Mouse (Mus musculus) ES-CJ7 (cell line): ENCODE data around the gene Usp47.

Experiments used
- DNase-seq: peaks from one replicate; pipeline ENCODE4 v3.0.0; 2011; ENCODE audit warnings: low read depth, low spot score

Gene Usp47

DNA sequence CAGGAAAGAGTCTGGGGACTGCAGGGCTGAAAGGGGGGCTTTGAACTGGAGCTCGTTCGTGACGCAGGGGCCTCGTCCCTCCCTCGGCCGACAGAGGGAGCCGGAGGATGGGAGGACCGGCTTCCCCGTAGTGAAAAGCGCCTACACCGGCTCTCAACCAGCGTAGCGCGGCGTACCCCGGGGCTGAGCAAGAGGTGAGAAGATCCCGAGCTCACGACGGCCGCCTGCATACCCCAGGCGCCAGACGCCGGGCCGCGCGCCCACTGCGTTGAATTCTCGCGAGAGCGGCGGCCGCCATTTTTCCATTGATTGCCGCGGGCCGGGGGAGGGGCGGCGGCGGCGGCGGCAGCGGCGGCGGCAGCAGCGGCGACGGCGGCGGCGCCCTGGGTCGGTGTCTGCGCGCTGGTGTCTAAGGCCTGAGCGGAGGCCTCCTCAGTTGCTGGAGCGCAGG lies at the start of gene Usp47:
Gene Usp47, plus strand, starts transcription at position 355 of the 451 bp plus-strand sequence.
- DNase-seq, result peak; percentile 79

DNA sequence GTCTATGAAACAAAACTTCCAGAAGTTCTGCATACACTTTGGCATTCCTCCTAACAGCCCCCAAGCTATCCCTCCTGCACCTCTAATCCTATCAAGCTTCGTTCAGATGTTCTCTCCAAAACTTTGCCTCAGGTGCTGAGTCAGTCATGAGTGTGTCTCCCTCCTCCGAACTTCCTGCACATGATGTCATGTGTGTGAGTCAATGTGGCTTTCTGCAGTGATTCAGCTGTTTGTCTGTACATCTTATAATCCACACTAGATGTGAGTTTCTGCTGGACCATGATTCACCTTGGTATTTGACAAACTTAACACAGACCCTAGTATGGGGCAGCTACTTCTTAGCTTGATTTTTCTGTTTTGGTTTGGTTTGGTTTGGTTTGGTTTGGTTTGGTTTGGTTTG lies 46.9 kb upstream of the Usp47 start:
- no peak for DNase-seq

DNA sequence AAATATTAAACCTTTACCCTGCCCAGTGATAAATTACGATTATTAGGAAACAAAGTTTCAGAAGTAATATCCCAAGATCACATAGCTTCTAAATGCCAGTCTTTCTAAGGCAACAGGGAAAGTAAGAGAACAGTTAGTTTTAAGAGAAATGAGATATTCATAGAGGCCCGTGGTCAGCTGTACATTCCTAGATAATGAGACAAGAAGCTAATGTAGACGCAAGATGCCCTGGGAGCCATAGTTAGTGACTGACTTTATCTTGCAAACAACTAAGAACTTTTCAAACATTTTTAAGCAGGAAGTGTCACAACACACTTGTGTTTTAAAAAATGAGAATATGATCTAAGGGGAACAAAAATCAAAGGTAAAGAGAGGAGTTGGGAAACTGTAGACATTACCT lies 45.4 kb upstream of the Usp47 start:
- DNase-seq, result no peak

DNA sequence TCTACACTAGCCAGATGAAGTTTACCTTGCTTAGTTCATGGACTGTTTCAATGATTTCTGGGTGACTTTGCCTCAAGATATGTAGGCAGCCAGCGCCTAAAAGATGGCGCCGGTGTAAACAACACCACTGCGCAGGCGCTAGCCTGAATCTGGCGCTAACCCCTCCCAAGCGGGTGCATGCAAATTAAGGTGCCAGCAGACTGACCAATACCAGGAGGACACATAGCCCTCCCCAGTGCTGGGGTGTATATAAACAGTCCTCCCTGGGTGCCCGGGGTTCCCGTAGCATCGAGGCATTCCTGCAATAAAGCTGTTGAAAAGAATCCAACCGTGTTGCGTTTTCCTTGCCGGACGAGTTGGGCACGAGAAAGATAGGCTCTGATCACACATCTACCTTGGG lies 41.0 kb upstream of the Usp47 start:
- no peak for DNase-seq

DNA sequence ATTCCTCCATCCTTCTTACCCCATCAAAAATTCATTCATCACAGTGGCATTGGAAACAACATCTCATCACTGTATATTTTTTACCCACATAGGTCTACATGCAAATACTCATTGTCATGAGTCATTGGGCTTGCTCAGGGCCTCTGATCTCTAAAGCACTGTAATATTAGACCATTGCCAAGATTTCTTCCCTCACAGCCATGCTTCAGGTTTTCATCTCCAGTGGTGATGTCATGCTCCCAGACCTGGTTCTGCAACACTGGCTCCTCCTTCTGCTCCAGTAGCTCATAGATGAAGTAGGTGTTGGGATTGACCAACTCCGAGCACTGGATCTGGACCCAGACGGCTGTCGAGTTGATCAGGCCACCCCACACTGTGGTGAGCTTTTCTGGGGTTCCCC lies 38.8 kb upstream of the Usp47 start:
- no peak for DNase-seq

DNA sequence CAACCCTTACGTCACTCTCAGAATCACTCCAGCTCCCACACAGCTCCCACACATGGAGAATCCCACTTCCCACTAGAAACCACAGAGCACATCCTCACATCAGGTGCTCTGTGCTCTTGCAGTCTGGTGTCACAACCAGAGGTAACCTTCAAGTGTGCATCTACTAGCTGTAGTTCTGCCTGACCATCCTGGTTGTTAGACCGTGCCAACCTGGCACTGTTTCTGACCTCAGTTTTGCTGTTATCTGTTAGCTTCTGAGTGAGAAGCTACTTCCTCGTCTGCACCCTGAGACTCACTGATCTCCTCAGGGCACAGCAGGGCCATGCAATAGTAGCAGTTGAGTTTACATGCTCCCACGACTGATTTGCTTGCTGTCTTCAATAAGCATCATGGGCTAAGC lies 38.0 kb upstream of the Usp47 start:
- no peak for DNase-seq

DNA sequence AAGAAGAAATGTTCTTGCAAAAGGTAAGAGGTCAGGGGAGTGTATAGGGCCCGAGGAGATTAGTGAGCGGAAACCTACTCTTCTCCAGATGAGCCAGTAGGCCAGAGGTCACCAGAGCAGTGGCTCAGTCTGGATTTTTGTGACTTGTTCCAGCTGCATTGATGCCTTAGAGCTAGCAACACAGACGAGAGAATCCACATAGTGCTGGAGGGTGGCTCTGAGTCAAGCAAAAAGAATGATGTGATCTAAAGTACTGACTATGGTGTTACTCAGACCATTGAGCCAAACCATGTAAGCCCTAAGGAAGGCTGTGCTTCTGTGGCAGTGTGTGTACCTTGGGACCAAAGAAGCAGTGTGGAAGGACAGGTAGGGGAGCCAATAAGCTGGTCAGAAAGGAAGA lies 36.4 kb upstream of the Usp47 start:
- no peak for DNase-seq

DNA sequence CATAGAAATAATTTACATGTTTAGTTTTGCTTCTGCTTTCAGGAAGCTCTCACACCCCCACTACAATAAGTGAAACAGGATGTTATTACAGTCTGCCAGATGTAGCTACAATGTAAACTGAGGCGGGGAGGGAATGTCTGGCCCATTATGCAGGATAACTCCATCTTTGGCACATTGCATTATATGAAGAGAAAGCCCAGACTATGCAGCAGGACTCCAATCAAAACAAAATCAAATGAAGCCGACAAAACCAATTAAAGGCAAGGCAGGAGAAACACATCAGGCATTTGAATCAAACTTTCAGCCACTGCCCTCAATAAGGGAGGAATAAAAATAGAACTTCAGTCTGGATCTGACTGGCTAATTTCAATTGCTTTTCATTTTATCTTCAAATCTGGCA lies 25.9 kb upstream of the Usp47 start:
- DNase-seq, result no peak

DNA sequence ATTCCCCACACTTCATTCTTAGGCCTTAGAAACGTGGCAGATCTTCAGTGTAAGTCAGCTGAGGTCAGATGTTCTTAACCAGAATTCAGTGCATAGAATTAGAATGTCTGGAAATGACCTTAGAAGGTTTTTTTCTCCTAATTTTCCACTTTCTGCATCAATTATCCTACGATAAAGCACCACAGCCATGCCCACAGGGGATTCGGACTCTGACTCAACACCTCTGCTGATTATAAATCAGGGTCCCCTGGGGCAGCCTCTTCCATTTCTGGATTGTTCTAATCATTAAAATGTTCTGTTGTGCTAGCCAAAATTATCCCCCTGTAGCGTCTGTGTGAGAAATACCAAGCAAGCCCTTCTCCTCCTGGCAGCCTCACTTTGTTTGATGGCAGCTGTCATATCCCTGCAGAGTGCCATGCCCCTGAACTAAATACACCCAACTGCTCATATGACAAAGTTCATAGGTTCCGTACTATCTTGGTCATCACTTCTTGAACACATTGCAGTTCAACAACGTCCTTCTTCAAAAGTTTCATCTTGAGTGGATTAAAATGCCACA lies 24.8 kb upstream of the Usp47 start:
- no peak for DNase-seq

DNA sequence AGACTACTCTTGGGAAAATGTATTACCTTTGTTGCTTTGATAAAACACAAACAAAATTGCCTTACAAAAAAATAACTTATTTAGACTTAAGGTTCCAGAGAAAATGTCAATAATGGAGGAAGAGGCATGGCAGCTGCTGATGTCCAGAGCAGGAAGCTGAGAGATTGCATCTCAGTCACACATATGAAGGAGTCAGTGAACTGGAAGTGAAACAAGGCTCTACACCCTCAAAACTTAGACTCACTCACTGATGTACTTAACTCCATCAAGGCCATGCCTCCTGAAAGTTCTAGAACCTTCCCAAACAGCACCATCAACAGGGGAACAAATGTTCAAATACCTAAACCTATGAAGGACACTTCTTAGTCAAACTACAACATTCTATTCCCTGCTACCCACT lies 23.9 kb upstream of the Usp47 start:
- no peak for DNase-seq

DNA sequence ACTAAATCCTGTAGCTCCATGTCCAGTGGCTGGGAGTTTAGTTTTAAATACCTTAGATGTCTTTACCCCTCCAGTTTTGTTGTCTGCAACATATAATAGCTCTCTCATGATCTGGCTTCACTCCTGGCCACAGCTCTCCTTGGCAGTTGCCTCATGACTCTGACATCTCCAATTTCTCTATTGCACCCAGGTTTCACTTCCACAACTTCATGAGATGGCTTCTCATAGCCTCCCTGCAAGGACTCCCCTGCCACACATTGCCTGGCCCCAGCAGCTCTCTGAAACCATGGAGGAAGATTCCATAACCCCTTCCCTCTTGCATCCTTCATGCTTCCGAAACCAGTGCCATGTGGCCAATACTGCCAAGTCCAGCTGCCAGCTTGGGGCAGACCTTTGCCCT lies 23.1 kb upstream of the Usp47 start:
- no peak for DNase-seq

DNA sequence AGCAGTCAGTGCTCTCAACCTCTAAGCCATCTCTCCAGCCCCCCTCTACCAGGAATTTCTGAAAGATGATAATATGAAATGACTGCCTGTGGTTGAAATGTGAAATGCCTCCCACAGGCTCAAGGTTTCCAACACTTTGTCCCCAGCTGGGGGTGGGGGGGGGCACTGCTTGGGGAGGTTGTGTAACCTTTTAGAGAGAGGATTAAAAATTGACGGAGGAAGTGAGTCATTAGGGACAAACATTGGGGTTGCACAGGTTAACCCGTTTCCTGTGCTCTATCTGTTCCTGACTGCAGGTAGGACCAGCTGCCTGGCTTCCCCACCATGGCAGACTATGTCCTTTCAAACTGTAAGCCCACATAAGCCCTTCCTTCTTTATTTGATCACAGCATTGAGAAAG lies 12.8 kb upstream of the Usp47 start:
- DNase-seq, result no peak

DNA sequence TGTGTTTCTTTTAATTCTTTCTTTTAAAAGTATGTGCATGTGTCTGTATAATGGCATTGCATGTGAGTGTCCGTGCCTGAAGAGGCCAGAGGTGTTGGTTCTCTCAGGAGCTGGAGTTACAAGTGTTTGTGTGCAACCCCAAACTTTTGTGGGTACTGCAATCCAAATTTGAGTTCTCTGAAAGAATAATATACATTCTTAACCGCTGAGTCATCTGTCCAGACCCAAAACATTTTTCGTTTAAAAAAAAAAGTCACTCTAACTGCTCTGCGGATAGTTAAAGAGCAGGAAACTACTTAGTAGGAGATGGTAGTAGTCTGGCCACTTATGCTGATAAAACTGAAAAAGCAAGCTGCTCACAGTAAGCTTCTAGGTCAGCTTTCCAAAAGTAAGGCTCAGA lies 12.3 kb upstream of the Usp47 start:
- DNase-seq, result no peak

DNA sequence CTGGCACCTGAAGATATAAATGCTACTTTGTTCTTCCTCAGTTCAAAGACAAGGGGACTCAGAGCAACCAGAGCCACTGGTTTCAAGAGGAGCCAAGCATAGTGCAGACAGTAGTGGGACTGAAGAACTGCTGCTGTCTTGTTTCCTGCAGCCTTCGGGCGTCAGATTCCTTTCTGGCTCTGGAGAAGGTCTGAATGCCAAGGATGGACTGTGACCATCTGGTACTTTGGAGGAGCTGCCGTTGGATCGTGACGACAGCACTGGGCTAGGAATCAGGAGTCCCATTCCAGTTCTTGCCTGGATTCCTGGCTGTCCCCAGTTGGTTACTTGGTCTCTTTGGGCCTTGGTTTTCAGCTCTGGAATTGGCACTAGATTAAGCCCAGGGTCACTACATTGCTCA lies 11.2 kb upstream of the Usp47 start:
- no peak for DNase-seq

DNA sequence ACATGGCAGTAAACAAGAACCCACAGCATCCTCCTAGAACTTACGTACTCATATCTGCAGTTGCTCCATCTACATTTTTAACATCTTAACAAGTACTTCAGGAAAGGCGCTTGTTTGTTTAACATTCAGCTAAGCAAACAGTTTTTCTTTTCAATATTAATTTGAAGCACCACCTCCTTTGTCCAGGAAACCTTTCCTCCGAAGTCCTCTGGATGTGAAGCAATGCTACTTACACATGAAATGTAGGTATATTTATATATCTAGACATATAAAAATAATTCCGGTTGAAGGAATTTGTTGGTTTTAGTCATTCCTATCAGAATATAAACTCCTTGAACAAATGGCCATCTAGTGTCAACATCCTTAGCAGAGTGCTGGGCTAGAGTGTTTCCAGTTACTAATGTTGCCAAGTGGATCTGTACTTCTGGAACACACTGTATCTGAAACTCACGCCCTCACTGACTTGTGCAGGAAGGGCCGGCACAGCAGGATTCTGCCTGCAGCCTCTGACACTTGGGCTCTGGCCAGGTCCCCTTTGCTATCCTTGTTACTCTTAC lies 10.6 kb upstream of the Usp47 start:
- no peak for DNase-seq

DNA sequence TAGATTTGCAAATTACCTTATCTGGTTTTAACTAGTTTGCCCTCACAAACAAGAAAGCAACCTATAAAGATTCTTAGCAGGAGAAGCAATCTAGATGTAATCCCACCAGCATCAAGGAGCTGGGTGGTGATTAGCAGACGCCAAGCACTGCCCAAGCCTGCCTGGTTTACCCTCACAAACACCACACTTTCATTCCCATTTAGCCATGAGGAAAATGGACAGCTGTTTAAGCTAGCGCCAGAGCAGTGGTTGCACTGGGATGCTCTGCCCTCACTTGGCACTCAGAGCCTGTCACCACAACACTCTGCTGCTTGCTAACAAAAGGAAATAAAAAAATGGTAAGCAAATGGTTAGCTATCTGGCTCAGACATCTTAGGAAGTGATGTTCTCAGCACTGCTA lies 9.2 kb upstream of the Usp47 start:
- no peak for DNase-seq

DNA sequence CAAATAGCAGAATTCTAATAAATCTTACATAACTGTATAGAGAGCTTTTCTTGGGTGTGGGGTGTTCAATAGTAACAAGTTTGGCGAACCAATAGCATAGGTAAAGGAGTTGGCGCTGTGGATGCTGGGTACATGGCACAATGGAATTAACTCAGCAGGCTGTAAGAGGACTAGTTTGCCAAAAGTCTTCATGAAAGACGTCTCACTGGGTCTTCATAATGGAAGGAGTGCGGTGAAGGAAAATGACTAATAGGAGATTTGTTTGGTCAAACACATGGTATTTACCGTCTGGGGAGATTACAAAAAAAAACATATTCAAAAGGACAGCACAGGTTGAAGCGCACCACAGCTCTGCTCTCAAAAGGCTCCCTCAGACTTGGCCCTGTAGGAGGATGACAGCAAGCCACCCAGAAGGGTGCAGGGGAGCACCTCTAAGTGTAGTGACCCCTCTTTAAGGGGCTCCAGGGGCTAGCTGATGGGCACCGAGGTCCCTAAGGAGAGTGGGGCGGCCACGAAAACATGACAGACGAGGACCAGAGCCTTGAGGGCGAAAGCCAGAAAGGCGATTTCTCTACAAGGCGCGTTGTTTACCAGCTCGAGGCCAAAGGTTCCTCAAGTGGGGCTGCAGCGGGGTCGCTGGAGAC lies 676 bp upstream of the Usp47 start:
- DNase-seq, result no peak

DNA sequence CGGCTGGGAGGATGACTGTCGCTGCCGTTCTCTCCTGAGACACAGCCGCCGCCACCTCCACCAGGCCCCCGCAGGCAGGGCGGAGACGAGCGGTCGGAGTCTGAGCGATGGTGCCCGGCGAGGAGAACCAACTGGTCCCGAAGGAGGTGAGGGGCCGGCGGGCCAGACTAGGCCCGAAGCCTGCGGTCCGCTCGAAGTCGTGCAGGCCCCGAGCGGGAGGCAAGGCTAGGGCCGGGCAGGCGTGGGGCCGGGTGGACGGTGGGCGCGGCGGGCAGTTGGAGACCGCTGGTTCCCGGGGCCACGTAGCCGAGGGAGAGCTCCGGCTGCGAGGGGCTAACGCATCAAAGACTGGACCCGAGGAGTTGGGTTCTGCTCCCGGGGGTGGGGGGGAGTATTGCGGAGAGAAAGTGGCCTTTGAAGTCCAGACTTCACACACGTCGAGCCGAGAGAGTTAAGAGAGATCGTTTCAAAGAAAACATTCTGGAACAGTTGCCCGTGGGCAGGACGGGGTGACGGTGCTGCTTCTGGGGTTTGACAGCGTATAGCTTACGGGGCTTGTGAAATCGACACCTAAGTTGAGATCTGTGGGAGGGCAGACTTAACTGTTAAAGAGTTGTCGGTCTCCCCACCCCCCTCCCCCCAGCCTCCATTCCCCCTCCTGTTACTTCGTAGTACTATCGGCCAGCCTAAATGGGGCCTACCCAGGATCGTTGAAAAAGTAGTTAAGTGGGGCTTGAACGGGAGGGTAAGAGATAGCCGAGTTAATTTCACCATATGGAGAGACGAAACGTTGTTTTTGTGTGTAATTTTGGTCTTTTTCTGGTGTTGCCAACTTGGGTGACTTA lies 519 bp downstream of the Usp47 start:
- peak; percentile 26 for DNase-seq

DNA sequence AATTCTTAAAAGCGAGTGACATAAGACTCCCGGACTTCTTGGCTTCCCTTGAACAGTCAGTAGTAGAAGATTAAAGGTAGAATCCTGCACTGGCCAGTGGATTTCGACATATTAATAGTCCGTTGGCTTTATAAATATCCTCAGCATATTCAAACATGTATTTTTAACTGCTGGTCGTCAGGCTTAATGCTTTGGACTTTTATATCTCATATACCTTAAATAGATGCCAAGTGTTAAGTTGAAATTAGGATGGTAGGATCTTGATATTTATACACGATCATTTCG lies 1.1 kb downstream of the Usp47 start:
- DNase-seq, result no peak

DNA sequence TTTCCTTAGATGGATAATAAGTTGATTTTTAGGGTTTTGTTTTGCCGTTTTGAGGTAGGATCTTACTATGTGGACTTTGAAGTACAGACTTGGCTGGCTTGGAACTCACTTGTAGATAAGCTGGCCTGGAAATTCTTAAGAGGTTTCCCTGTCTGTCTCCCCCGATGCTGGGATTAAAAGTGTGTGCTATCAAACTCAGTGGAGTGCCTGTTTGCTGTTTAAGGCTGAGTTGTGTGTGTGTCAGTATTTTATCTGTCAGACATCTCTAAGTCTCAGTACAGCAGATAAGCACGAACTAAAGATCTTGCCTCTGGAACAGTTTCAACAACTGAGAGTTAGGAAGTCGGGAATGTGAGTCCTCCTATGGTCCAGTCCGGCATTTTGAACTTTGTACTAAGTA lies 1.6 kb downstream of the Usp47 start:
- no peak for DNase-seq

DNA sequence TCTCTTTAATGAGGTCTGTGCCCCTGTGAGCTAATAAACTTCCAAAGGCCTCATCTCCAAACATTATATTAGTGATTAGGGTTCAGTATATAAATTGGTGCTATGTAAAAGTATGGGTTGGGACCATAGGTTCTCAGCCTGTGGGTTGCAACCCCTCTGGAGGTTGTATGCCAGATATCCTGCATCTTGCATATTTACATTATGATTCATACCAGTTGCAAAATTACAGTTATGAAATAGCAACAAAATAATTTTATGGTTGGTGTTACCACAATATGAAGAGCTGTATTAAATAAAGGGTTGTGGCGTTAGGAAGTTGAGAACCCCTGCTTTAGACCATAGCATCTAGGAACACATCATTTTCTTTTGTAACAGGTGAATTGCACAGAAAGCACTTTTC lies 7.3 kb downstream of the Usp47 start:
- no peak for DNase-seq

DNA sequence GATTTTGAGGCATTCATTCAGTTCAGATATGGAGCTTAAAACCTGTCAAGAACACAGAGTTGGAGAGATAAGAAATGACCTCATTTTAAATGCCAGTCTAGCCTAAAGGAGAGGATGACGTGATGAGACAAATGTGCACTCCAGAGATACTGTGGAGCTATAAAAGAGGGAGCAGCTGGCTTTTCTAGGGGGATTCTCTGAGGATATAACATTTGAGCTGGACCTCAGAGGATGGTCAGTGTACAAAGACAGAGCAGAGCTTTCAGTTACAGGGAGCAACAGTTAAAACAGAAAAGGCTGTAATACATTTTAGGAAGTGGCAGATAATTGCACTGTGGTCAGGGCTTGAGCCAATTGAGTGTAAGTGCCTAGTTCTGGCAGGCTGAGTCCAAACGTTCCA lies 12.5 kb downstream of the Usp47 start:
- DNase-seq, result no peak

DNA sequence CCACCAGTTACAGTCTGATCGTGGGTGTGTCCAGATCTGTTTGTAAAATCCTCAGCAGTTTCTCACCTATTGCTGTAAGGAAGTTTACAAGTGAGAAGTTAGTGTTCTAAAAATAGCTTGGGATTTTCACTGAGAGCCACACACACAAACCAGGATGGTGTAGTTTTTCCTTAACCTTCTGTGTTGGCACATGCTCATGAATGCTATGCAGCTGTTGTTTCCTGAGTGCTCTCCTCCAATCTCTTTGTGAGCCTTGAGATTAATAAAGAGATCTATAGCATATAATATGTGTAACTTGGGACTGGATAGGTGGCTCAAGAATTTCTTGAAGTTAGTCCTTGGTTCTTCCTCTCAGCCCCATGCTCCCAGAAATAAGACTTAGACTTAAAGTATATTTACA lies 13.3 kb downstream of the Usp47 start:
- no peak for DNase-seq
